Mouse (Mus musculus) cerebellum, adult 2 months (tissue): ENCODE results near the gene Tmem139.

ENCODE experiments used
- CTCF ChIP-seq: fragments of 200-500 bp; IDR thresholded peaks from 2 replicates; pipeline ENCODE4 v1.5.1; 2011; ENCODE audit warnings: low read depth, mild to moderate bottlenecking, control low read depth, low read length, moderate library complexity, borderline replicate concordance; ENCODE audit not compliant: insufficient read depth
- POLR2A ChIP-seq: fragments of 200-500 bp; IDR thresholded peaks from 2 replicates; pipeline ENCODE4 v1.6.1; 2011; ENCODE audit warnings: low read length, control low read depth, borderline replicate concordance; ENCODE audit not compliant: insufficient read depth

DNA sequence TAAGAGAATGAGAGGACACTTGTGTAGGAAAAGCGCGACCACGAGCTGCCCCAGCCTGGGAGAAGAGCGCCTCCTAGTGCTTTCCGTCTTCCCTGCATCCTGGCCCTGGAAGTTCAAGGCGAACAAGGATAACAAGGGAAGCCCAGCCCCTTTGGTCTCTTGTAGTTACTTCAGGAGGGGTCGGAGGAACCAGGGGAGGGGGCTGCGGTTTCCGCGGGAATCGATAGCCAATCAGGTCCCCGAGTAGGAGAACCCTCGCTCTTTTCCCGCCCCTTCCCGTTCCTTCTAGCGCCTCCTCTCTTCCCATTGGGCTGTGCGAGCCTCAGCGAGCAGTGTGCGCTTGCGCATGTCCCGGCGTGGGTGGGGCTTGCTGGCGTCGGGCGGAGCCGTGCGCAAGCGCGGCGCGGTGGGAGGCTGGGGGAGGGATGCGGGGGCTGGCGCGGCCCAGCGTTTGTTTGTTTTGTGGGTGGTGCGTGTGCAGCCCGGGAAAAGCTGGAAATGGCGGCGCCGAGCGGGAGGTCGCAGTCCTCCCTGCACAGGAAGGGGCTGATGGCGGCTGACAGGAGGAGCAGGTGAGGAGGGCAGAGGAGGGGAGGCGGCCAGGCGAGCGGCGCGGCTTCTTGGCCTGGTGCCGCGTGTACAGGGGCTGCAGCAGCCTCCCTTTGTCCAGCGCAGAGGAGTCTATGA lies 3.0 kb downstream of the Tmem139 start, which contains the start of gene Casp2:
- peak; percentile 77 for TF ChIP-seq POLR2A
- peak; percentile 94 for TF ChIP-seq CTCF
